Mouse (Mus musculus) heart, adult 2 months (tissue): ENCODE measurements around the gene Atp10a.

Experiments
- CTCF ChIP-seq: fragments of 200-600 bp; IDR thresholded peaks from 2 replicates; pipeline ENCODE4 v1.8.1; 2022; ENCODE audit warnings: antibody characterized with exemption, mild to moderate bottlenecking, moderate library complexity
- EP300 ChIP-seq: fragments of 200-500 bp; IDR thresholded peaks from 2 replicates; pipeline ENCODE4 v1.6.1; 2011; ENCODE audit warnings: low read depth, low read length, control low read depth; ENCODE audit not compliant: insufficient read depth

DNA sequence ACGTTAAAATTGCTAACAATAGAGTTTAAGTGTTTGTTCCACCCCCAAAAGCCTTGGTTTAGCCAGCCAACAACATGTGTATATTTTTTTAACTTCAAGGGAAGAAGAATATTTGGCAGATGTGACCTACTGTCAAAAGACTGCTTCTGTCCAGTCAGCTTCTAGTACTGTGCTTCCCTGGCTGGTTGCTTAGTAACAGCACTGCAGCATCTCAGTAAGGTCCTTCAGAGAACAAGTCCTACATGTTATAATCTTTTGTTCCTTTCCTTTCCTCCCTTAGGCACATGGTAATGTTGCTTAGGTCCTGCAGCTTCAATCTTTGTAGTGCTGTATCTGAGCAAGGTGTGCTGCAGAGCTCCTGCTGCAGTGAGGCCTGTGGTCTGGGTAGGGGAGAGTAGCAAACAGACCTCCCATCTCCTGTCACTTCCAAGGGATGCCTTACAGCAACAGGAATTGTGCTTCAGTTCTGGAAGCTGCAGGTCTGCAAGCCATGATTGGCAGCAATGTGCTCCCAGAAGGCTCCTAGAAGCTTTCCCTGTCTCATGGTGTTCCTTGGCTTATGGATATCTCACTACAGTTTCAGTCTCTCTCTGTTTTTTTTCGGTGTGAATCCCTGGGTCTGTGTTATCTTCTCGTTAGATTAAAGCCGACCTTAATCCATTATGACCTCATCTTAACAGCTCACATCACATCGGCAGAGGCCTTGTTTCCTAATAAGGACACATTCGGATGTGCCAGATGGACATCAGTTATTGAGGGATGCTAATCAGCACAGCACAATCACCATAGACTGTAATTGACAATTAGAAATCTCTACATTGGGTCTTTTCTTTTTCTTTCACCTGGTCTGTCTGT is 34.3 kb downstream of the Atp10a start:
- TF ChIP-seq CTCF (no peak), EP300 (no peak)
